Mouse (Mus musculus): ENCODE data around the gene Mpeg1.

DNA sequence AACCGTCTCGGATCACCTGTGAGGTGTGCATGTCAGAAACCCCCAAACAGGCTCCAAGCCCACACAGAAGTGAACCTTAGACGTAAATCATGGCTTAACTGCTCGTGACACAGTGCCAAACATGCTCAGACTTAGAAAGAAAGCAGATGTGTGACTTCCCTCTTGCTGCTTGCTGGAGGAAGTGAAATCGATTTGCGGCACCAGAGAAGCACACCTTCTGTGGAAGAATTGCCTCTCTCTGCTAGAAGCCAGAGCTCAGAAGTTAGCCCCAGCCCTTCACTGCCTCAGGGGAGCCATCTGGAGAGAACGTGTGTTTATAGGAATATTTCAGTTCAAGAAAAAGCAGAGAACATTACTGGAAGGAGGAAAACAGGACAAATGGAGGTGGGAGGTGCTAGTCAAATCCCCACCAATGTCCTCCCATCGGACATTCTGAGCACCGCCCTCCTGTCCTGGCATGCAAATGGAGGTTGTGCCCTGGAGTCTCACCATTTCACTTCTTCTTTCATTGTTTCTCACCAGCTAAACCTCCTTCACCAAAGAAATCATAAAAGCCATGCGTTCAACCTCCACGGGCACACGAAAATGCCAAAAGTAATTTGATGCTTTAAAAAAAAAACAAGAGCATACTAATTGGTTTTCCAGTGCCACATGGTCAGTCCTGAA, 3.0 kb upstream of the Mpeg1 start:
- TF ChIP-seq CTCF (IDR thresholded peaks at IDR 0.05; ENCODE audit: borderline replicate concordance, control insufficient read depth, extremely low read depth, insufficient read depth, low read length, poor library complexity) (no peak), POLR2A (IDR thresholded peaks at IDR 0.05; ENCODE audit: control insufficient read depth, extremely low read depth, insufficient read depth, low read length, poor library complexity) (no peak)
